Mouse (Mus musculus): ENCODE measurements around the gene Acmsd.
A peak's percentile ranks its signal among the peaks of the same experiment; 100 is the strongest.
"Not testable (repeated sequence)": the region's sequence is repeated elsewhere in the genome, so short reads cannot be mapped to it uniquely, and the experiment has no call there.

Acmsd gene

GRCm38 (mm10) chr1:127729096-127729495 lies at the start of gene Acmsd:
TSS of gene Acmsd (plus strand) at chr1:127729413.
- no peak for DNase-seq

- DNase-seq, result peak; percentile 14
Observed at GRCm38 (mm10) chr1:127679498-127680133, 49.6 kb upstream of the Acmsd start, which contains the start of gene Tmem163. TSS of gene Tmem163 (minus strand) at chr1:127679548.

DNA sequence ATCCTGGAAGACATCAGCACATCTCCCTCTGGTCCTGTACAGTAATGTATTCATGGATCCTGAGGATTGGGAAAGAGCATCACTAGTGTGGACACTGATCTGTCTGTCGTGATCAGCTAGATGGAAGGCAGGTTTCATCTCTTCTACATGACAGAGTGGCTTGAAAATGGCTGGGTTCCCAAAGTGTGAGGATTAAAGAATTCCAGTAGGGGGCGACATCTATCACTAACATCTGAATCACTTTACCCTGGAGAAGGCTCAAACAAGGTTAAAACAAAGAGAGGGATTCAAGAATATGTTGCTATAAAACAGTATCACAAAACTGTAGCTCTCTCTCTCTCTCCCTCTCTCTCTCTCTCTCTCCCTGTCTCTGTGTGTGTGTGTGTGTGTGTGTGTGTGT lies 32.7 kb upstream of the Acmsd start:
- no peak for DNase-seq

DNA sequence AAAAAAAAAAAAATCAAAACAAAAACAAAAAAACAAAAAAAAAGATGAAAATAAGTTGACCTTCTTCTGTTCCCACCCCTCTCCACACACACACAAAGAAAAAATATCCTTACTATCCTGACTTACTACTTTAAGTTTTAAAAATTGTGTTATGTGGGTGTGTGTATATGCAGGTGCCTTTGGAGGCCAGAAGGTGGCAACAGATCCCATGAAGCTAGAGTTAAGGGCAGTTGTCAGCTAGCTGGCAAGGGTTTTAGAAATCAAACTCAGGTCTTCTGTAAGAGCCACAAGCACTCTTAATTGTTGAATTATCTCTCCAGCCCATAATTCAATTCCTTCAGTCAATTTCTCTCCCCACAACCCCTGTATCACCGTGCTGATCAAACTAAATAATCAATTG lies 27.0 kb upstream of the Acmsd start:
- no peak for DNase-seq

GRCm38 (mm10) chr1:127706269-127706668 lies 22.9 kb upstream of the Acmsd start:
- DNase-seq, result no peak

DNA sequence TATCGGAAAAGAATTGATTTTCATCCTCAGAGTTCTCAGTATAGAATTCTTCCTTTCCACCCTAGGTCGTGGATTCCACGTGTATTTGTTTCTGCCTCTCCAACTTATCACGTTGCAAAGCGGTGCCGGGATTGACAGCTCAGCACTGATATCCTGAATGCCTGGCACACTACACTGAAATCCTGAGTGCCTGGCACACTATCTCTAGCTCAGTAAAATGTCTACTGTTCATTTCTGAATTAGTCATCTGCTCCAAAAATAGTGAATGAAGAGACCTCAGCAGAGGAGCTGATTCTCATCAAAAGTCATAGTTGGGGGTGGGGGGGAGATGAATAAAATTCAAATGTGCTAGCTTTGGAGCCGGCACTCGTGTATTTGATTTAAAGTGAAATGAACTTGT lies 12.8 kb upstream of the Acmsd start:
- DNase-seq, result peak; percentile 17

DNA sequence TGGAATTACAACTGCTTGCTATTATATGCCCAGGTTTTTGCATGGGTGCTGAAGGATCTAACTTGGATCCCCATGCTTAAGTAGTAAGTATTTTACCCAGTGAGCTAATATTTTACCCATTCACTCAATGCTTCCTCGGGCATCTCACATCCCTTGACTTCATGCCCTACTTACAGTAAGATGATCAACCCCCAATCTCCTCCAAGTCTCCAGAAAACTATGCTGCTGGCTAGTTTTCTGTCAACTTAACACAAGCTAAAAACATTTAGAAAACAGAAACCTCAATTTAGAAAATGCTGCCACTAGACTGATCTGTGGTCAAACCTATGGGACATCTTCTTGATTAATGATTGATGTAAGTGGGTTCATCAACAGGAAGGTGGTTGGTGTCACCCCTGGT lies 10.9 kb upstream of the Acmsd start:
- DNase-seq, result no peak

DNA sequence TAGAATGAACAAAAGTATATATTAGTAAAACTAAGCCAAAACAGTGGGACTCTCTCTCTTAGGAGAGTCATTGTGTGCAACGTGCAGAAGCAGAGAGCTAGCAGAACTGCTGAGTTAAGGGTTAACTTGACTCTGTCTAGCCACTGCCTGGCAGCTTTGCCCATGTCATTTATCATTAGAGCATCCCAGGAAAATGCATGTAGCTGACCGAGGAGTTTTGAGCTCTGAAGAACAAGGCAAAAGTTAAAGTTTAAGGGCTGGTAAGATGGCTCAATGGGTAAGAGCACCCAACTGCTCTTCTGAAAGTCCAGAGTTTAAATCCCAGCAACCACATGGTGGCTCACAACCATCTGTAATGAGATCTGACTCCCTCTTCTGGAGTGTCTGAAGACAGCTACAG lies 5.6 kb upstream of the Acmsd start:
- no peak for DNase-seq

DNA sequence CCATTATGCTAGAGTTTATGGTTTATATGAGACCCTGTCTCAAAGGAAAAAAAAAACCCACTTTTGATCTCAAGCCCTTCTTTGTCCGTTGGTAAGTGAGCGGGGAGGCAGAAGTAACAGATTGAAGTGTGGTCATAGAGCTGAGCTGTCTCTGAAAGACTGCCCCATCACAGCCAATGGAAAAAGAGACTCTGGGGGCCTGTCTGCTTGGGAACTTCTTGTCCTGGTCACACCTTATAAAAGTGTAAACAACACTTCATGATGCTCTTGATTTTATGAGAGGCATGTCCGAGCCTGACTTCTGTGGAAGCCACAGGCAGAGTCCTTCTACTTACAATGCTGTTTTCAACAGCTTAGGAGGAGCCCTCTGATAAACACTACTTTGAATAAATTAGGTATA lies 1.9 kb downstream of the Acmsd start:
- DNase-seq, result no peak

- no peak for DNase-seq
Observed at GRCm38 (mm10) chr1:127732435-127732834, 3.2 kb downstream of the Acmsd start.

DNA sequence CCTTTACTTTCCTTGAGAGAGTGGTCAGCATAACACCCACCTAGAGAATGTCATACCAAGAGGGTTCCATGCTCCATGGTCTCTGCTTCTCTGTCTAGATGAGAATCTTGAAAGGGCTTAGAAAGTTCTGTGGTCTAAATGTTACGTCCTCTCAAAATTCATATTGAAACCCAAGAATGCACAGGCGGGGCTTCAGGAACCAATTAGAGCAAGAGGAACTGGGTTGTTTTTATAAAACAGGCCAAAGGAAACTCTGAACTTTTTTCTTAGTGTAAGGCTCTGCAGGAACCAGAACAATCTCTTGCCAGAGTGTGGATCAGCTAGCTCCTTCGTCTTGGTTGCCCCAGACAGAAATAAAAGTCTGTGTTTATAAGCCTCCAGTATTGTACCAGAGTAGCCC lies 3.6 kb downstream of the Acmsd start:
- DNase-seq, result no peak

DNA sequence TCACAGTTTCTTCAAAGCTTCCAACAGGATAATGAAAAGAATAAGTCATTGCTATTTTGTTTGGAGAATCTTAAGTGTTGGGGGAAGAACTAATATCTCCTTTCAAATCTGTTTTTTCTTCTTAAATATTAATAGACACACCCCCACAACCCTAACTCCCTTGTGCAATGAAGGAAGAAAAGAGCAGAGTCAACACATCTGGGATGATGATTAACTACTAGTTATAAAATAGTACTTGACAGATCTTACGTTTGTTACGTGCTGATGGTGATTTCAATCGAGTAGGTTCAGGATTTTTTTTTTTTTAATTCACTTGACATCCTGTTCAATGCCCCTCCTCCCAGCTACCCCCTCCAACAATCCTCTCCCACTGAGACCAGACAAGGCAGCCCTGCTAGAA lies 6.1 kb downstream of the Acmsd start:
- DNase-seq, result no peak

DNA sequence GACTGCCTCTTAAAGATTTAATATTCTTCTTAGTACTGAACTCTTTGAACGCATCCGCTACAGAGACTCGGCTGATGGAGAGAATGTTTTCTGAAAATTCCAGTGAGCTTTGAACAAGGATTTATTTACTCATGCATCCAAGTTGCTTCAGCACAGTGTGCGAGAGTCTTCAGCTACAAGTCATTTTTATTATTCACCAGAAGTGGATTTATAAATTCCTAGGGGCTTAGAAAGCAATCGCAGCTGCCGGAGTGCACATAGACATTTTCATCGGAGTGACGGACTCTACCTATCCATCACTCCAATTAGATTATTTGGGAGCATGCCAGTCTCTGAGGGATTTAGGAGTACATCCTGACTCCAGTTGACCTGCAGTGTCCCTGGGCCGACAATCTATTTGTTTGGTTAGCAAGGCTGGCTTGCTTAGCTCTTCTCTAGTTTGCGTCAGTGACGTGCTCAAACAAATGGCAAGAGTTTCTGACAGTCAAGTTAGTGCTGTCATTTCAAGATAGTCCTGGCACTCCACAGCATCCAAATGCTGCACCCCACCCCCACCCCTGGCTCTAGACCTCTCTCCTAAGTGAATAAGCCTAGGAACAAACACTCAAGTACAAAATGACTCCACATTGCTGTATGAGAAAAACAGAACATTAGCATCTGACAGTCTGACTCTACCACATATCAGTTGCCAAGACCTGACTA lies 21.3 kb downstream of the Acmsd start:
- no peak for DNase-seq

DNA sequence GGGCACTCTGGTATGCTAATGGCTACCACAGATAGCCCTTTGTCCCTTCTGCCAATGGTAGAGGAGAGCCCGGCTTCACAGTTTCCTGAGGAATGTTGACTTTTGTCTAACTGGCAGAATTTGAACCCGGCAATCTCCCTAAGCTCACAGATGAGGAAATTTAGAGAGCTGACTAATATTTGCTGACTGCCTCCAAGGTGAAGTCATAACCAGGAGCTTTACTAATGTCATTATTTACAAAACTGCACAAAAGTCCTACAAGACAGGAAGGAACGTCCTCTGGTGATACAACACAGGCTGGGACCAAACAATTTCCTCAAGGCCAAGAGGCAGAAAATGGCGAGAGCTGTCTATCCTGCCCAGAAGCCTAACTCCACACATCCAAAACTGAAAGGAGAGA lies 26.6 kb downstream of the Acmsd start:
- DNase-seq, result no peak

GRCm38 (mm10) chr1:127756331-127757163 lies 27.3 kb downstream of the Acmsd start:
- DNase-seq, result no peak

- DNase-seq, result not testable (repeated sequence)
Observed at GRCm38 (mm10) chr1:127757164-127757545, 27.9 kb downstream of the Acmsd start.

DNA sequence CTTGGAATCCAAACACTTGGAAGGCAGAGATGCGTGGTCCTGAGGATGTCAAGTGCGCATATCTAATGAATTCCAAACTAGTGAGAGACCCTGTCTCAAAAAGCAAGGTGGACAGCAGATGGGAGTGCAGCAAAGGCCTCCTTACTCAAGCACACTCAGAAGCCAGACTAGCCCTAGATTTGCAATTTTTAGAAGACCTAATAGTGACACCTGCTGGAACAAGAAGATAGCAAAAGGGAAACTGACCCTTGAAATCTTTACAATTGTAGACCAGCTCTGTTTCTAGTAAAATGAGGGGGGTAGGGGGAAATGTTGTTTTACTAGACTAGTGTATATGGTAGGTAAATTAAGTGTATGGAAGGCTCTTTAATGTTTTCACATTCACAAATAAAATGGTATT lies 36.3 kb downstream of the Acmsd start:
- no peak for DNase-seq

DNA sequence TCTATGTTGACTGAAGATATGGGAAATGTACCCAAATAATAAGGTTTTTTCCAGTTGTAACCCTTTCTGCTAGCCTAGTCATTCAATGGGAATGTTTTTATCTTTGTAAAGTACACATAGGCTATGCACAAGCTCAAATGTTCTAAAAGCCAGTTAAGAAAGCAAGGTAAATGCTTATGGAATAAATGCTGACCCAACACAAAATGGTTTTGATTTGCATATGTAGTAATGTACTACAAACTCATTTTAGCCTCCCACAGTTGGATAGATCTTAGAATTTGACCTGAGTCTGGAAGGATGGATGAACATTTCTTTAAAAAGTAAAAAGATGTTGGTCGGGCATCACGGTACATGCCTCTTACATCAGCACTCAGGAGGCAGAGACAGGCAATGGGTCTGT lies 37.5 kb downstream of the Acmsd start:
- DNase-seq, result no peak

- no peak for DNase-seq
Observed at GRCm38 (mm10) chr1:127773198-127773802, 44.1 kb downstream of the Acmsd start.

DNA sequence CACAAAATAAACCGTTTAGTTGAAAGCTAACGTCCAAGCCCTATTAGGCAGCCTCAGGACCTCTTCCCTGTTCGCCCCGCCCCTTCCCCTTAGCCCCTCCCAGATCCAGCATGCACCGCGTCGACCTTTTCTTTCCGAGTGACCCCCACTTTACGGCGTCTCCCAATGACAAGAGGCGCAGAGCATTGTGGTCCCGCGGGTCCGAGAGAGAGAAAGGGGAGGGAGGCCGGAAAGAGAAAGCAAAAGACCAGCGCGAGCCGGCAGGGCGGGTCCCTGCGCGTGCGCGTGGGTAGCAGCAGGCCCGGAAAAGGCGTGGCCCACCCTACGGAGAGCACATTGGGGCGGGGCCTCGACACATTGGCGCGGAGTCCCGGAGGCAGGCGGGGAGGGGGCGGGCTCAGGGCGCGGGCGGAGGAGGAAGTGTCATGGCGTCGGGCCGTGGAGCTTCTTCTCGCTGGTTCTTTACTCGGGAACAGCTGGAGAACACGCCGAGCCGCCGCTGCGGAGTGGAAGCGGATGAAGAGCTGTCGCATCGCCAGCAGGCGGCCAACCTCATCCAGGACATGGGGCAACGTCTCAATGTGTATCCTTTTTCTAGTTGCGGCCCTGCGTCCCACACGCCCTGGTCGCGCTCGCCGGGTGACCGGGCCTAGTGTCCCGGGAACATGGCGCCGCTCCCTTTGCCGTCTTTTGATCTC lies 44.7 kb downstream of the Acmsd start, which contains the start of gene Ccnt2:
TSS of gene Ccnt2 (plus strand) at position 362 of the 698 bp plus-strand sequence.
- peak; percentile 100 for DNase-seq

- no peak for DNase-seq
Observed at GRCm38 (mm10) chr1:127774501-127774880, 45.3 kb downstream of the Acmsd start.

DNA sequence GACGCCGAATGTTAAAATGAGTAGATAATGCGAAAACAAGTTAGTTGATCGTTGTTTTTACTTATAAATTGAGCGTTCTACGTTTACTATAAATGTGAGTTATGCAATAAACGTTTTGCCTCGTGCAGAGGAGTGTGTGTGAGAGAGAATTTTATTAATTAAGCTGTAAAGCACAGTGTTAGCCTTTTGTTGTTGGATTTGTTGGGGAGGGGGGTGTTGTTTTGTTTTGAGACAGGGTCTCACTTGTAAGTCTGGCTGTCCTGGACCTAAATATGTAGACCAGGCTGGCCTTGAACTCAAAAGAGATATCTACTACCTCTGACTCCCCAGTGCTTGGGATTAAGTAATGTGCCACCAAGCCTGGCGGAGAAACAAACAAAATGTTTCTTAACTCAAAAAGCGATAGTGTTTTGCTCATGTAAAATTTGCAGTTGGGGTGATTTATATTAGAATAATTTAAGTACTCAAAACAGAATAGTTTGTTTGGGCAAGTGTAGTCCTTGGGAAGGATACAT lies 46.0 kb downstream of the Acmsd start:
- DNase-seq, result no peak

DNA sequence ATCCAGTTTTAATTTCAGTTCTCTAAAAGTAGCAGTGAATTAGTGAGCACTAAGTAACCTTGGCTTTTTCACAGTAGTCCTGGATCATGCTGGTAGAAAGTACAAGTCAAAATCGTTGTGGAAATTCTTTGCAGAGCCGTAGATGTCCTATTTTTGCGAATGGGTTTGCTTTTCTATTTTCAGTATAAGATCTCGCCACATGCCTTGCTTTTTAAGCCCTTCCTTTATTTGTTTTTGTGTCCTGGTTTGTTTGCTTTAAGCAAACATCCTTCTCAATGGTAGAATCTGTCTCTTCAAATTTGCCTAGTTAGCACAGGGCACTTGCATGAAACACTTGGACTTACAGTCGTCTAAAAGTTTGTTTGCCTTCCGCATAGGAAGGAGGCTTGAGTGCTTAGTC lies 47.0 kb downstream of the Acmsd start:
- no peak for DNase-seq

Measured in right cerebral cortex, postnatal 25 days (tissue).